Mouse (Mus musculus): Measurements from ENCODE around the gene Neurog3.

Neurog3 gene

DNA sequence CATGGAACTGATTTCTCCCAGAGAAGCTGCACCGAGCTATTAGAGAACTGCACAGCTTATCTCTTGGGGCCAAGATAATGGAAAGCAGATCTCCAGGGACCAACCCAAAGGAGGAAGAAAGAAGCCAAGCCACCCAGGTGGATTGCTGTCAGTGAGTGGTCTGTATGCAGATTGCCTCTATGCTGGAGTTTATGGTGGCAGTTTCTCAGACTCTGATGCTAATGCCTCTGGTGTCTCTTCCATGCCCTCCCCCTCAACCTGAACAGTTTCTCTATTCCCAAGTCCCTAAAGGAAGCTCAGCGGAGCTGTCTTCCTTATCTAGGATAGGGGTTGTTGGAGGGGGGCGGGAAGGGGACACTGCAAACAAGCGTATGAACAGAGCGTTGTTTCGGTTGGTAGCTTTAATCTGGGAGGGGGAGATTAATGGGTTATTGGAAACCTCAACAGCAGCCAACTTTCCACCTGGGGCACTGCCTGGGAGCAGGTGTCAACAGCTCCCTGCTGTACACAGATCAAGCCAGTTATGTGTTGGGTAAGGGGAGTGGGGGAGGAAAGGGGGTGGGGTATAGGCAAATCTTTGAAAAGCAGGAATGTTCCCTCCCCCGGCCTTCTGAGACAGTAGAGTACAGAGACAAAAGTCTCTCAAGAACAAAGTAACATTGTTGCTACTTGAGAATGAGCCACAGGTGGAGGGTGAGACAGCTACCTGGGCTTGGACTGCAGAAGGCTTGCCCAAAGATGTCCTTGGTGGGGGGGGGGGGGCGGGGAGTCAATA lies 3.0 kb downstream of the Neurog3 start:
- in situ Hi-C loops (cut with MseI, MboI), result no loop called here

DNA sequence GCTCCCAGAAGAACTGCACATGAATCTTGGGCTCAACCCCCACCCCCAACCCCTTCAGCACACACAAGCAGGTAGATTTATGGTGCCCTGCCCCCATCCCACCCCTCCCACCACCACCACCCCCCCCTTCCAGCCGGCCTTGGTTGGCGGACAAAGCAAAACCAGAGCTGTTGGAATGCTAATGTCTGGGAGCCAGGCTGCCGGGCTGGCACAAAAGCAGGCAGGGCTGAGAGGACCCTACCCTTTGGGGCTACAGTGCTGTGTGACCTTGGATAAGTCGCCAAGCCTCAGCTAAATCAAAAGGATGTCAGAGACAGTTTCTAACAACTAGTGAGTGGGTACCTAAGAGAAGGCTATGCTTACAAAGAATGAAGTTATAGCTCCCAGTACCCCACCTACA lies 4.3 kb downstream of the Neurog3 start:
- in situ Hi-C loops (cut with MseI, MboI), result no loop called here

DNA sequence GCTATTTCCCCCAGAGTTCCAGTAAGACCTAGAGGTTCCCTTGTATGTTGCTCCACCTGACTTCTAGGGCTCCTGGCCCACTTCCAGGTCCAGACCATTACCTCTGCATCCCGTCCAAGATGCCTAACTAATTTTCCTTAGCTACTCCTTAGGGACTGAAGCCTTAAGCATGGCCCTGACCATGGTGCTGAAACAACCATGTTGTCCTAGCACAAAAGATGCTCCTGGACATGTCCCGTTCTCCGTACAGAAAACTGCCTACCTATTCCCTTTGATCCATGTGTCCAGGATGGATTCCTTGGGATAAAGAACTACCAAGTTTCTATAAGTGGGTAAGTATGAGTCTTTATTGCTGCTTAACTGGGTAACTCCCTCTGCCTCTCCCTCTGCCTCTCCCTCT lies 5.2 kb downstream of the Neurog3 start:
- in situ Hi-C loops (cut with MseI, MboI), result no loop called here

DNA sequence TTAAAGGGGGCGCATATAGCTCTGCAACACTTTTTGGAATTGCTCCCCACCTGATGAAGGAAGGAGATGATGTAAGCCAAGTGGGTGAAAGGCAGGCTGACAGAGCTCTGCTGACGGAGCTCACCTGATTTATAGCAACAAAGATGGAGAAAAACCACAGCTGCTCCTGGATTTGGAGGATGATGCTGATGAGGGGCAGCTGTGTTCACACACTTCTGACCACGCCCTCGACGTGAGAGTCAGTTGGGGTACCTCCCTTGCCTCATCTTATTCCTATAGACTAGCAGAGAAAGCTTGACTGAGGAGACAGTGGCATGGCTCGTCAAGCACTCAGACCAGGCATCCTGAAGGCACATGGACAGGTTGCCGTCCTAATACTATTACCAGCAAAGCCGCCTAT lies 10.9 kb downstream of the Neurog3 start, which contains the start of gene Fam241b:
TSS of gene Fam241b (minus strand) at position 101 of the 400 bp plus-strand sequence.
- in situ Hi-C loops (cut with MseI, MboI), result no loop called here

DNA sequence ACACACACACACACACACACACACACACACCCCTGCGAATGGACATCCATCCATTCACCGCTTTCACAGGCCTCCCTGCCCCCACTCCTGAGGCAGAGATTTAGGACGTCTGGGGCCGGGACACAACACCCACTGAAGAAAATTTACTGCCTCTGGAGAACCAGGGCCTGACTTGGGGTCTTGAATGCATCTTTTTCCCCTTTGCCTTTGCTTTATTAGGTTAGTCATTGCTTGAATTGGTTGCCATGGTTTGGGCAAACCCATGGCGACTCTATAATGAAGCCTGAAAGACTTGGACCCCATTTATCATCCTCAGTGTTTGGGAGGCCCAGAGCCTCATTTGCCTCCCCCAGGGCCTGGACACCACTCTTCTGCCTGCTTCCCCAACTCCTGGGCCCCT lies 13.1 kb downstream of the Neurog3 start:
- in situ Hi-C loops (cut with MseI, MboI), result no loop called here

DNA sequence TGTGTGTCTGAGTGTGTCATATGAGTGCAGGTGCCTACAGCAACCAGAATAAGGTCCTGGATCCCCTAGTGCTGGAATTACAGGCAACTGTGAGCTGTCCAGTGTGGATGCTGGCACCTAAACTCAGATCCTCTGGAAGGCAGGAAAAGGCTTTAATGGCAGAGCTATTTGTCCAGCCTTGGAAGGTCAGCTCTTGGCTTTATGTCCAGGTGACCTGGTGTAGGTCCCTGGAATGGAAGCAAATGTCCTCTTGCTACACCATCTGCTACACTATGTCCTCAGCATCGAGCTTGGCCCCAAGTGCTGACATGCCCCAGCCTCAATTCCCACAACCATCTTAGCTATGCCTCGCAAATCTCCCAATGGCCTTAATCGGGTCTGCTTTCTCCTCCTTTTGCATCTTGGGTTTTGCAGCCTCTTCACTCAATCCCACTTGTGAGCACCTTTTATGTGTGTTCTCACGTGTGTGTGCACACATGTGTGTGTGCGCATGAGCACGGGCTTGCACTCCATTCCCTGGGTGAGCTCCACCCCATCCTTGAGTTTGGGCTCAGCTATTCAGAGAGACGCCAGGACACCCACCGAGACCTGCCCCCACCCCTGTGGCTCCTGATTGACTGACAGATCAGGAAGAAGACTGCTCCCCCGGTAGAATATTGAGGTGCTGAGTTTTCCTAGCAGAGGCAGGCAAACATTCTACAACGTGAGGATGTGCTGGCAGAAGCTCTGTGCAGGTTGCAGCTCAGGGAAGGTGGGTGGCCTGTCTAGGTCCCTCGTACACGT lies 14.8 kb downstream of the Neurog3 start:
- in situ Hi-C loops (cut with MseI, MboI), result no loop called here

DNA sequence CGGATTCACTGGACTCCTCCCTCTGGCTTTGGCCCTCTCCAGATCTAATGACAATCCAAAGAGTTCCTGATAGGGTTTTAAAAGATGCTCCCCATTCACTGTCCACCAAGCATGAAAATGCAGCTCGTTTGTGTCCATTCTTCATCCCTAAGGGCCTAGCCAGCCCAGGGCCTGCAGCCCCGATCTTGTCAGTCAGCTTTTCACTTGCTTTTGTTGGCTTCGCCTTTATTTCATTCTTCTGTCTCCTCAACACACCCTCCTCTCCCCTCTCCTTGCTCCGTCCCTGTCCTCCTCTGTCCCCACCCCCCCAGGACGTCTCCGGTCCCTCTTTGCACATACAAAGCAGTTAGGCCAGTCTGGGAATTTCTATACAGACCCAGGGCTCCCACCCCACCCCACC lies 17.0 kb downstream of the Neurog3 start:
- in situ Hi-C loops (cut with MseI, MboI), result no loop called here

DNA sequence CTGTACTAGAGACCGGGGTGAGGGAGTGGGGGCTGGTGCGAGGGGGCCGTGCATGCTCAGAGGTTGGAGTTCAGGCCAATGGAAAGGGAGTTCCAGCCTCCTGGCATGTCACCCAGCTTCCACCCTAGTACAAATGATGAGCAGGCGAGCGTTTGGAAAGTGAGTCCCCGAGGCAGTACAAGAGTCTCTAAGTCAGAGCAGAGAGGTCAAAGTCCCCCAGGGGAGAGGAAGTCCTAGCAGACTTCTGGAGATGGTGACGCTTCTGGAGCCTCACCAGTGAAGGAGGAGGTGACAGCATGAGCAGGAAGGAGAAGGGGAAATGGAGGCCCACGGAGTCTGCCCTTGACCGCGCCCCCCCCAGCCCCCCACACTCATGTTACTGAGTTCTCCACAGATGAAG lies 29.5 kb downstream of the Neurog3 start:
- in situ Hi-C loops (cut with MseI, MboI), result no loop called here

DNA sequence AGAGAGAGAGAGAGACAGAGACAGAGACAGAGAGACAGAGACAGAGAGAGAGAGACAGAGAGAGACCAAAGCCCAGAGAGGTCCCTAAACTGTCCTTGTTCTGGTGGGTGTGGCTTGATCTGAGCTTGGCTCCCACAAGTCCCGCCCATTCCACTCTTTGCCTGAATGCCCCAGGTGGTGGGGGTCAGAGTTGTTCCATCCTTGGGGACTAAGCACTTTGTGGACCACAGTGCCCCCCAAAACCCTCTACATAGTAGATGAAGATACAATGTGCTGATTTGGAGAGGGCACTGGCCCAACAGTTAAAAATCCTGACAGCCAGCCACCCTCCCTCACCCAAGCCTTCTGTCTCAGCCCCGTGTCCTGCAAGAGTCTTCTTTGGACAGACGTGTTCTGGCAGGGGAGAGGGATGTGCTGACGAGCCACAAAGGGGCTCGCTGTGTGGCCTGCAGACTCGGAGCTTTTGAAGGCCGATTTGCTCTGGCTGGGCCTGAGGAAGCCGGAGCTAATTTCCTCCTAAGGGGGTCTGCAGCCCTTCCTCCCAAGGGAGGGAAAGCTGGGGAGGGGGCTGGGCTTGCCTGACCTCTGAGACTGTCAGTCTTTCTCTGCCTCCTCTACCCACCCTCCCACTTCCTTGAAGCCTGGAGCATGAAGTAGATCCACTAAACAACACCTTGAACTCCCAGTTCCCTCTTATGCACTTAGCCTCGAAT lies 40.1 kb downstream of the Neurog3 start:
- in situ Hi-C loops (cut with MseI, MboI), result no loop called here

DNA sequence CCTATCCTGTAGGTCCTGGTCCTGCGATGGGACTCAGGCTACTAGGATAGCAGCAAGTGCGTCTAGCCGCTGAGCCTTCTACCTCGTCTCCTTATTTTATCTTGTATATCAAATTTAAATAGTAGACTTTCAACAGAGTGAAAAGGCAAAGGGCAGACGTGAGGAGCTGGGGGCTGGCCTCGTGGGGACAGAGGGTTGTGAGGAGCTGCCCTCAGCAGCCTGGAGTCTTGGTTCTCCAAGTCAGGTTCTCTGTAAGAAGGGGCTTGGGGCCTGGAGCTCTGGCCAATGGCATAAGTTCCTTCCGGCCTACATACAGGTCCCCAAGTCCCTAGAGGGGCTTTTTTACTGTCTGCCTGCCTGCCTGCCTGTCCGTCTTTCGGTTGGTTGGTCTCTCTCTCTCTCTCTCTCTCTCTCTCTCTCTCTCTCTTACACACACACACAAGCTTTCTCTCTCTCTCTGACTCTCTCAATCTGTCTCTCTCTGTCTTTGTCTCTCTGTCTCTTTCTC lies 41.1 kb downstream of the Neurog3 start:
- in situ Hi-C loops (cut with MseI, MboI), result no loop called here

DNA sequence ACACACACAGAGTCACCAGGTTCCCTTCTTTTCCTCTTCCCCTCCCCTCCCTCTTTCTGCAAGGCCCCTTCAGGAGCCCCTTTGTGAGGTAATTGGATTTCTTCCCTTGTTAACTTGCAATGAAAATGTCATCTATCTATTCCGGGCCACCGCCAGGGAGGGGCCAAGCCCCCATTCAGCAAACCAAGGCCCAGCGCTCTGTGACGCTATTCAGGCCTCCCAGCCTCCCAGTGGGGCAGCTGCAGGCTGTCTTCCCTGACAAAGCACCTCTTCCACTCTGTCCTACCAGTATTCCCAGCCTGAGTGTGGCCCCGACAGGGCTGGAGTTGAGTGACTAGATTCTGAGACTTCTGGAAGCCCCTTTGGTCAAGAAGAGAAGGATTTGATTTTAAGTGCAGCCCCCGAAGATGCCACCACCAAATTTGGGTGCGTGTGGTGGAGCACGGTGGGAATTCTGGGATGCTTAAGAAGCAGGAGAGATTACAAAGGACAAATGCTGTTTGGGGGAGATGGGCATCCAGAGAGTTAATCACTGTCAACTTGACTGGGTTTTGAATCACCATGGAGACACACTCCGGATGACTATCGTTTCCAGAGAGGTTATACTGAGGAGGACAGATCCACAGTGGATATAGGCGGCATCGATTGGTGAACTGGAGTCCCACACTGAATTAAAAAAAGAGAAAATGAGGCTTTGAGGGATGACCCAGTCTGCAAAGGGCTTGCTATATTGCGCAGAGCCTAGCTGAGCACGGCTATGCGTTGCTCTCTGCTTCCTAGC lies 41.8 kb downstream of the Neurog3 start:
- in situ Hi-C loops (cut with MseI, MboI), result no loop called here

DNA sequence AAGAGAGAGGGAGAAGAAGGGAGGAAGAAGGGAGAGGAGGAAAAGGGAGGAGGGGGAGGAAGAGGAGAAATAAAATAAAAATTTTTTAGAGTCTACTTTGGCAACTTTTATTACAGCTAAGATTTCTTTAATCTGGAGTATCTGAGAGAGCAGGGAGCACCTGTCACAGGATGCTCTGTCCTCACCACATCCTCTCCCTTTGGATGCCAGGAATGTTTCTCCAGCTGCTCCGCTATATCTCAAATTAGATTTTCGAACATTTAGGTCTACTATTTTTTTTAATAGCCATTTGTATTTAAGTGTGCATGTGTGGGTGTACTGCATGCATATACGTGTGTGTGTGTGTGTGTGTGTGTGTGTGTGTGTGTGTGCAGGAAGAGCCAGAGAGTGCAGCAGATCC lies 47.1 kb downstream of the Neurog3 start:
- in situ Hi-C loops (cut with MseI, MboI), result loop anchor here (5.0 kb wide), 2 partner anchors 73 to 78 kb away; no protein-coding TSS in a partner anchor

DNA sequence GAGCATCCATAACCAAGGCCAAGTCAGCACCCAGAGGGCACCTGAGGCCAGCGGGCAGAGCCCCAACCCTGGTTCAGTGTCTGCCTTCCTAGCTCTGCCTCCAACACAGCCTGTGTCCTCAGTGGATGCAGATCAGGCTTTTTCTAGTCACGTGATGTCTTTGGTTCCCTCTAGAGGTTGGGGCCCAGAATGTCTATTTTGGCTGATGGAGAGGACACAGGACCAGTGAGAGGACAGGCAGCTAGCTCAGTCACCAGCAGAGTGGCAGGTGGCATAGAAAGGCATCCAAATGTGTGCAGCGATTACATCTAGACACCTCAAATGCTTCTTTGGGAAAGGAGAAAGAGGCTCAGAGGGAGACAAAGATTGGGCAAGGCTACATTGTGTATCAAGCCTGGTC lies 48.8 kb downstream of the Neurog3 start:
- in situ Hi-C loops (cut with MseI, MboI), result loop anchor here (5.0 kb wide), 2 partner anchors 74 to 79 kb away; no protein-coding TSS in a partner anchor

DNA sequence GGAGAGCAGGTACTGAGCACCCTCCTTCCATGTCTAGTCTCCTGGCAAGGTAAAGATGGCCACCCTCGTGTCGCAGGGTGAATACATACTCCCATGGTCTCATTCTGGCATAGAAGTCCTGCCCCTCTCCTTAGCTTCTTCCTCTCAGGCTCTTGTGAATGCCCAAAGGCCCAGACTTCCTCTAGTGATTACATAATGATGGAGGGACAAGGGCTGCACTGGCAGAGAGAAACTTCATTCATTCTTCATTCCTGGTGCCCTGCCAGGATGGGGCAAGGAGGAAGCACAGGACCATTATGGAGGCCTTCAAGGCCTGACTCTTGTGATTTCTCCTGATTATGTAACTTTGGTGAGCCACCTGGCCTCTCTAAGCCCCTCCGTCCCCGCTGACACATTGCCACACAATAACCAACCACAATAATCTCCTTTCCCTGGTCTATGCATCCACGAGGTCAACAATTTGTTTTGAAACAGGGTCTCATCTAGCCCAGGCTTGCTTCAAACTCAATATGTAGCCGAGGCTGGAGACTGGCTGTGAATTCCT lies 49.7 kb downstream of the Neurog3 start:
- in situ Hi-C loops (cut with MseI, MboI), result loop anchor here (5.0 kb wide), 2 partner anchors 75 to 80 kb away; no protein-coding TSS in a partner anchor

DNA sequence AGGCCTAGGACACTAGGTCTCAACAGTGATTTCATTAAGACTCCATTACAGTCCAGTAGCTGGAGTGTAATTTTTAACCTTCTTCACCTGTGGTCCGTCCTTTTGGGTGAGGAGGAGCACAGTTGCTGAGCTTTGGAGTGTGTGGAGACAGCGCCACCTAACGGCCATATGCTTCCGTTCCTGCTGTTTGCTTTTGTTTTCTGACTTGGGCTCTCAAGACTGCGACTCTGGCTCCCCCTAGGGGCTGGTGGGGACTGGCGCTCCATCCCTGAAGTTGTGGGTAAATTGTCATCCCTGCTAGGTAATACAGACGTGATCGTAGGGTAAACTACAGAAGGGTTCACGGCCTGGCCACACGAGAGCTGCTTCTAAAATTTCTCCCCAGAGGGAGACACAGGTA lies 50.2 kb downstream of the Neurog3 start:
- in situ Hi-C loops (cut with MseI, MboI), result loop anchor here (5.0 kb wide), 2 partner anchors 76 to 81 kb away; no protein-coding TSS in a partner anchor

Data from mouse trophoblast stem cell (cell line).